Mouse (Mus musculus): ENCODE measurements at regions not wholly inside any gene's neighbourhood (a gene's known extent, or its start where the extent isn't known, plus 50 kb on each side); places are given as distances from the start of the nearest gene placed in this dataset.

DNA sequence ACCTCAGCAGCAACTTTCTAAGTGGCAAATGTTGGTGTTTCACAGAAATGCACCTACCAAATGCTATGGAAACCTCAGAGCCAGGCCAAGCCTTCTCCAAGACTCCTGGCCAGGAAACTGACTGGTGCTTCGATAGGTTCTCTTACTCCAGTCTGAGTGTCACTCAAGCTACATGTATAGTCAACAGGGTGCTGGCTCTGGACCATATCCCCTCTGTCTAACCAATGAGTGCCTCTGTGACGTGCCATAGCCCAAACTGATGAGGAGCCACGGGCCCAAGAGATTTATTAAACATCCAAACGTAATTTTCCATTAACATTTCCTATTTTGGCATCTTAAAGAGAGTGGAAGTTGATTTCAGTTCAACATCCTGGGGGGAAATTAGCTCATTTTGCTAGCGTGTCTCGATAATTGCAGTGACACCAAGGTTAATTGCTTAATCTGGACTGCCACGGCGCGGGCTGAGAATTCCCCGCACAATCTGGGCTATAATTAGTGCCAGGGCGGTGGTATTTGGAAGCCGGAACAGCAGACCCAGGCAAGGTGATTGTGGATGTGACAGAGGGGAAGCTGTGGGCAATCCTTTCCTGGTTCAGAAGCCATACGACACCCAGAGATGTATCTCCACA lies 94.5 kb upstream of the Zdhhc25 start:
- 57% methylated on average over 13 of the region's 13 CpGs for WGBS
- 0 out of 2 replicates have a peak, but pooled peaks cover 6% of the 10 kb centered on the region for H3K4me1 ChIP-seq

DNA sequence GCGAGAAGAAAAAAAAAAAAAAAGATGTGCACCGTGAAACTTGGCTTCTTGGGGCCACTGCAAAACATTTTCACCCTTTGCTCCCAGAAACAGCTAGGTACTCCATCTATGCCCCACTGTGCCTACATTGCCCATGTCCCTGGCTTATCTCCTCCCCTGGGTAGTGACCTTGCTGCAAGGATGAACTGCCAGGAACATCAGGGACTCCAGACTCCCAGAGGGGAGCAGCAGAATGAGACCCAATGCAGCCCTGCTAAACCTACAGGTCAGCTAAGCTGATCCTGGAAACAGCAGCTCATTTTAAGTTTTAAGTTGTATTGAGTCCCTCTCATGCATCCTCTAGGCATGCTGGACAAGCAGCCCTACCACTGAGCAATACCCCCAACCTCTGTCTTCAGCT lies 92.2 kb upstream of the Zdhhc25 start:
- Histone ChIP-seq H3K4me3 (no peak overlapping the region), H3K27me3 (no peaks in the 10 kb centered on the region), H3K4me1 (0 out of 2 replicates have a peak, but pooled peaks cover 6% of the 10 kb centered on the region), H3K36me3 (ENCODE audit: poor library complexity, severe bottlenecking) (no peaks in the 10 kb centered on the region), H3K27ac (no peak overlapping the region), H3K4me2 (no peak overlapping the region), H3K9ac (no peak overlapping the region), H3K9me3 (replicated peaks) (no peaks in the 10 kb centered on the region)
- ATAC-seq, result no peak
- 79% methylated on average over 2 of the region's 2 CpGs for WGBS

More for the DNA sequence above, 94.5 kb upstream of the Zdhhc25 start:
- no peaks in the 10 kb centered on the region for H3K27me3 ChIP-seq
- no peaks in the 10 kb centered on the region for H3K36me3 ChIP-seq (ENCODE audit: poor library complexity, severe bottlenecking)
- no peak for ATAC-seq
- H3K4me3 ChIP-seq, result no peak overlapping the region
- no peak overlapping the region for H3K27ac ChIP-seq
- H3K9ac ChIP-seq, result no peak overlapping the region
- H3K4me2 ChIP-seq, result no peak overlapping the region
- H3K9me3 ChIP-seq (replicated peaks), result no peaks in the 10 kb centered on the region

DNA sequence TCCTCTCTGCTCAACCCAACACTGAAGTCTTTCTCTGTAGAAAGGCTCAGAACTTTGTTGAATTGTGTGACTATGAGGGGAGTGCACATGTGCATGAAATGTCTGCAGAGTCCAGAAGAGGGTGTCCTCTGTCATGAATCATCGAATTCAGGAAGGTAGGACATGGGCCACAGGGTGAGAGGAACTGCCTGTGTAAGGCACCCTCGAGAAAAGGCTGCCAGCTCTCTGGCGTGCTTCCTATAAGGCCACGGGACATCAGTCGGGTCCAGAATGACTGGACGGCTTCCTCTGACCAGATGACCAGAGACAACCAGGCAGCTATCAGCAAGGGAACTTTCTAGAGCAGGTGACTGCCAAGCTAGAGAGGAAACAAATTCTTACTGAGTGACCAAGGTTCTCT lies 91.1 kb upstream of the Zdhhc25 start:
- ATAC-seq, result no peak
- WGBS, result 93% methylated on average over 6 of the region's 6 CpGs
- no peak overlapping the region for H3K4me2 ChIP-seq
- no peak overlapping the region for H3K9ac ChIP-seq
- H3K27me3 ChIP-seq, result no peaks in the 10 kb centered on the region
- H3K4me1 ChIP-seq, result 0 out of 2 replicates have a peak, but pooled peaks cover 6% of the 10 kb centered on the region
- H3K36me3 ChIP-seq (ENCODE audit: poor library complexity, severe bottlenecking), result no peaks in the 10 kb centered on the region
- no peak overlapping the region for H3K27ac ChIP-seq
- no peaks in the 10 kb centered on the region for H3K9me3 ChIP-seq (replicated peaks)
- no peak overlapping the region for H3K4me3 ChIP-seq

DNA sequence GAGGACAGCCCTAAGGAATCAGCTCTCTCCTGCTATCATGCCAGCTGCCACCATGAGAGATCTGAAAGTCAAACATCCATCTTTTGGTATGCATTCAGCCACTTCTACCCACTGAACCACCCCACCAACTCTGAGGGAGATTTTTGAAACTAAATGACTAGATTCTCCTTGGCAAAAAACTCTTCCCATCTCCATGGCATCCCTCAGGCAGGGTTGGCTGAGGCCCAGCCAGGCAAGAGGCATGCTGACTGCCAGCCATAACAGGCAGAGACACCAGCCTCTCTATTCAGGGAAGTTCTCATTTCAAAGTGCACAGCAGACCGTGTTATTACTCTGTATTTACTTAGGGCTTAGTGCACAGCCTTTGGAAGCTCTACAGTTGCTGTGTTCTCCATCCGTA lies 90.5 kb upstream of the Zdhhc25 start:
- no peak overlapping the region for H3K27ac ChIP-seq
- no peak overlapping the region for H3K4me2 ChIP-seq
- ATAC-seq, result no peak
- H3K27me3 ChIP-seq, result no peaks in the 10 kb centered on the region
- 0 out of 2 replicates have a peak, but pooled peaks cover 6% of the 10 kb centered on the region for H3K4me1 ChIP-seq
- H3K36me3 ChIP-seq (ENCODE audit: poor library complexity, severe bottlenecking), result no peaks in the 10 kb centered on the region
- H3K4me3 ChIP-seq, result no peak overlapping the region
- no peaks in the 10 kb centered on the region for H3K9me3 ChIP-seq (replicated peaks)
- no peak overlapping the region for H3K9ac ChIP-seq
- WGBS, result 73% methylated on average over 2 of the region's 2 CpGs

DNA sequence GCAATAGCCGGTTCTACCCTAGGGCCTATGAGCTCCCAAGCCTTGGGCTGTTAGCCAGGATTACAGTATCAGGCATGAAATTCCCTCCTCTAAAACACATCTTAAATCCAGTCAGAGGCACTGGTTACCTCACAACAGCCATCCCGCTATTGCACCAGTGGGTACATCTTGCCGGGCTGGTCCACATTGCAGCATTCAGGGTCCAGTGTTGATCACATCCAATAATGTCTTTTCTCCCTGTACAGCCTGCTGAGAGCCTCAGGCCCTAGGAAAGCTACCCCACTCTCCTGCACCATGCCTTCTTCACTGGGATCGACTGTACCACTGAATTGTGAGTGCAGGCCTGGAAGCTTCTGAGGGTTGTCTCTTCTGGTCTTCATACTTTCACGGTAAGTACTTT lies 86.0 kb upstream of the Zdhhc25 start:
- H3K9ac ChIP-seq, result no peak overlapping the region
- no peaks in the 10 kb centered on the region for H3K4me1 ChIP-seq
- H3K36me3 ChIP-seq (ENCODE audit: poor library complexity, severe bottlenecking), result no peaks in the 10 kb centered on the region
- 93% methylated on average over 5 of the region's 5 CpGs for WGBS
- no peak overlapping the region for H3K4me3 ChIP-seq
- no peaks in the 10 kb centered on the region for H3K27me3 ChIP-seq
- 0 out of 2 replicates have a peak, but pooled peaks cover 2% of the 10 kb centered on the region for H3K9me3 ChIP-seq (replicated peaks)
- no peak overlapping the region for H3K4me2 ChIP-seq
- no peak overlapping the region for H3K27ac ChIP-seq
- ATAC-seq, result no peak

DNA sequence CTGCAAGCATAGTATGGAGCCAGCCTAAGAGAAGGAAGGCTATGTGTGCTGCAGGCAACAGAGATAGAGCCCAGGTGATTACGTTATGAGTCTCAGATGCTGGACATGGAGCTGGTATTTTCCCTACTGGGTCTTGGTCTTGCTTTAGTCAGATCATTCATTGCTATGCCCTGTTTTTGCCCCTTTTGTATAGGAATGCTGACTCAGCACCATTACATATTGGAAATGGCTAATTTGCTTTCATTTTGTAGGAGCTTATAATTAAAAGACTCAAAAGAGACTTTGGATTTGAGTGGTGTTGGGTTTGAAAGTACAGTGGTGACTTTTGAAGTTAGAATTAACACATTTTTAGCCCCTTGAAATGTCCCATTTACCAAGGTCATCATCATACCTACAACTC lies 68.9 kb upstream of the Zdhhc25 start:
- H3K9me3 ChIP-seq (replicated peaks), result peaks cover 10% of the 10 kb centered on the region; the same call in 1 of the 2 replicates
- H3K4me3 ChIP-seq, result no peak overlapping the region
- no peaks in the 10 kb centered on the region for H3K27me3 ChIP-seq
- peaks cover 20% of the 10 kb centered on the region for H3K4me1 ChIP-seq
- ATAC-seq, result no peak
- no peaks in the 10 kb centered on the region for H3K36me3 ChIP-seq (ENCODE audit: poor library complexity, severe bottlenecking)
- H3K27ac ChIP-seq, result no peak overlapping the region
- H3K4me2 ChIP-seq, result no peak overlapping the region
- H3K9ac ChIP-seq, result no peak overlapping the region
- 93% methylated on average over 1 of the region's 1 CpGs for WGBS

DNA sequence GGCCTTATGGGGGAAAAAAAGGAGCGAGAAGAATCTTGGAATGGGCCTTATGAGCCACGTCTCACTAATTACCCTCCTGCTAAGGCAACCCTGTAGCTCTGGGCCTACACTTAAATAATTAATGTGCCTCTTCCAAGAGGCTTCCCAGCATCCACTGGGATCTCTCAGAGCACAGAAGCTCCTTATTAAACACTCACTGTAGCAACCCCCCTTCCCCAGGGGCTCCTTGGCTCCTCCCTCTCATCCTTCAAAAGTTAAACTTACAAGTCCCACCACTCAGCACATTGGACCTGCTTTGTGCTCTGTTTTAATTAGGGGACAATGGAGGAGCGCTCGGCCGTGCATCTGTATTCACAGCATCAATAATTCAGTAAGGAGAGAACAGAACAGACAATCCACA lies 68.1 kb upstream of the Zdhhc25 start:
- no peak overlapping the region for H3K27ac ChIP-seq
- H3K4me1 ChIP-seq, result peaks cover 20% of the 10 kb centered on the region
- peaks cover 10% of the 10 kb centered on the region; the same call in 1 of the 2 replicates for H3K9me3 ChIP-seq (replicated peaks)
- H3K36me3 ChIP-seq (ENCODE audit: poor library complexity, severe bottlenecking), result no peaks in the 10 kb centered on the region
- 20% methylated on average over 5 of the region's 5 CpGs for WGBS
- H3K9ac ChIP-seq, result no peak overlapping the region
- H3K4me3 ChIP-seq, result no peak overlapping the region
- no peak for ATAC-seq
- no peak overlapping the region for H3K4me2 ChIP-seq
- no peaks in the 10 kb centered on the region for H3K27me3 ChIP-seq

DNA sequence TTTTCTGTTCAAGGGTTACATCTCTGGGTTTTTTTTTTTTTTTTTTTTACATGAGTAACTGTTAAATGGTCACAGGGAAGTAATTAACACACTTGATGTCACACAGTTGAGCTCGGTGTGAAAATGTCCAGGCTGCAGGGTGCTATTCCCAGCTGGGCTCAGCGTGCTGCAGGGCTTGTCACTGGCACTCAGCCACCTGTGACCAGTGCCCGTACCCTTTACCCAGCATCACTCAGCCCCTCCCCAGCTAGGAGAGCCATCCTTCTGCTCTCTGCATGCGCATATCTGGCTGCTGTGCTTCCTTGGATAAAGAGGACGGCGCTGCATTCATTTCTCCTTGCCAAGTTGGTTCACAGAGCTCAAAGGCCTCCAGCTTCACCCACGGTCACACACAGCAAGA lies 66.7 kb upstream of the Zdhhc25 start:
- Histone ChIP-seq H3K9ac (no peak overlapping the region), H3K27me3 (no peaks in the 10 kb centered on the region), H3K9me3 (replicated peaks) (peaks cover 10% of the 10 kb centered on the region; the same call in 1 of the 2 replicates), H3K27ac (no peak overlapping the region), H3K36me3 (ENCODE audit: poor library complexity, severe bottlenecking) (no peaks in the 10 kb centered on the region), H3K4me2 (no peak overlapping the region), H3K4me1 (peaks cover 20% of the 10 kb centered on the region), H3K4me3 (no peak overlapping the region)
- no peak for ATAC-seq
- WGBS, result 49% methylated on average over 7 of the region's 7 CpGs

DNA sequence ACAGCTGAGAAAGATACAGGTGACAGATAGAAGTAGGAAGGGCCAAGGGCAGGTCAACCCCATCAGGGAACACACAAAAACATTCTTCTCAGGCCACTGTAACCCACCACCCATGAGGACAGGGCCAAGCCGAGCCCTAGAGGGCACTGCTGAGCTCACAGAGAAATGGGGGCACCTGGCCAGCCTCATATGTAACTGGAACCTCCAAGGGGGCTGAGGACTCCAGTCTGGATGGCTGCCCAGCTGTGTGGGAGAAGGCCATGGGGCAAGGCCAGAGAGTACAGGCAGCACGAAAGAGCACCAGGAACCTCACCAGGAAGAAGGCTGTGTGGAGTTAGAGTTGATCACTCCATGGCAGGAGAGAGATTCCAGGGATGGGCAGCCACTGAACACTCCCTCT lies 64.6 kb upstream of the Zdhhc25 start:
- Histone ChIP-seq H3K4me3 (no peak overlapping the region), H3K9ac (no peak overlapping the region), H3K36me3 (ENCODE audit: poor library complexity, severe bottlenecking) (no peaks in the 10 kb centered on the region), H3K4me1 (peaks cover 20% of the 10 kb centered on the region), H3K27me3 (no peaks in the 10 kb centered on the region), H3K4me2 (no peak overlapping the region), H3K9me3 (replicated peaks) (peaks cover 4% of the 10 kb centered on the region; the same call in 1 of the 2 replicates), H3K27ac (no peak overlapping the region)
- ATAC-seq, result no peak
- 84% methylated on average over 2 of the region's 2 CpGs for WGBS

DNA sequence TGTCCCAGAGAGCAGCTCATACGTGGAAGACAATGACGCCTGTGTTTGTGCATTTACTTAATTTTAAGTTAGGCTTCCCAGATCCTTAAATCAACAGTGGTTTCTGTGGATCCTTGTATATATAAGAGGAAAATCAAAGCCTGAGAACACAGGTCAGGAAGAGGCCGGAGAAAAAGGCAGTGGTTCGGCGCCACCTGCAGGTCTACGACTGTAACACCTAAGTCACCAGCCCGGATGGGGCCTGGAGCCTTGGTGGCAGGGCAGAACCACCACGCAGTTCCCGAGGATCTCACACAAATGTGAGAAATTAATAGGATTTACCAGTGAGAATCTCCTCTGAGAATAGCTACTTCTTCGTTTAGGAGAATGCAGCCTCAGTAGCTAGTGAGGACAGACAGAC lies 62.9 kb upstream of the Zdhhc25 start:
- ATAC-seq, result 0 out of 2 replicates have a peak, but pooled peaks have one; percentile 55
- no peak overlapping the region for H3K27ac ChIP-seq

DNA sequence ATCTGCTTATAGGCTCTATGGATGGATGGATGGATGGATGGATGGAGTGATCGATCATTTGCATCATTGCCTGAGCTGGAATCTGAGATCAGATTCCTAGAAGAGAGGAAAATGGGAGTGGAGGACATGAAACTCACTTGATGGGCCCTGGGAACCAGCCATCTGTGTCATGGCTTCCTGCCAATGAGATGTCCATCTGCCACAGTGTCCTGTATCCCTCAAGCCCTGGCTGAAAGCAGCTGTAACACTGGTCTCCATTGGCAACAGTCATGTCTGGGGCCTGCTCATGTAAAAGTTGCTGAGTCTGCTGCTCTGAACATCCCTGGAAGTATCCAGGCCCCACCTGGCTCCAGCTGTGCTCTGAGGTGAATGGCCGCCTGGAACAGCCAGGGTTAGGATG lies 57.5 kb upstream of the Zdhhc25 start:
- no peak overlapping the region for H3K4me3 ChIP-seq
- no peaks in the 10 kb centered on the region for H3K27me3 ChIP-seq
- H3K9ac ChIP-seq, result no peak overlapping the region
- 0 out of 2 replicates have a peak, but pooled peaks cover 9% of the 10 kb centered on the region for H3K9me3 ChIP-seq (replicated peaks)
- H3K4me2 ChIP-seq, result no peak overlapping the region
- H3K36me3 ChIP-seq (ENCODE audit: poor library complexity, severe bottlenecking), result no peaks in the 10 kb centered on the region
- peaks cover 4% of the 10 kb centered on the region; the same call in 1 of the 2 replicates for H3K4me1 ChIP-seq
- H3K27ac ChIP-seq, result no peak overlapping the region
- 67% methylated on average over 2 of the region's 2 CpGs for WGBS
- no peak for ATAC-seq

More for the DNA sequence above, 62.9 kb upstream of the Zdhhc25 start:
- Histone ChIP-seq H3K27me3 (no peaks in the 10 kb centered on the region), H3K9ac (no peak overlapping the region), H3K4me1 (peaks cover 14% of the 10 kb centered on the region), H3K4me3 (no peak overlapping the region), H3K36me3 (ENCODE audit: poor library complexity, severe bottlenecking) (no peaks in the 10 kb centered on the region), H3K9me3 (replicated peaks) (no peaks in the 10 kb centered on the region), H3K4me2 (no peak overlapping the region)
- 20% methylated on average over 10 of the region's 10 CpGs for WGBS

DNA sequence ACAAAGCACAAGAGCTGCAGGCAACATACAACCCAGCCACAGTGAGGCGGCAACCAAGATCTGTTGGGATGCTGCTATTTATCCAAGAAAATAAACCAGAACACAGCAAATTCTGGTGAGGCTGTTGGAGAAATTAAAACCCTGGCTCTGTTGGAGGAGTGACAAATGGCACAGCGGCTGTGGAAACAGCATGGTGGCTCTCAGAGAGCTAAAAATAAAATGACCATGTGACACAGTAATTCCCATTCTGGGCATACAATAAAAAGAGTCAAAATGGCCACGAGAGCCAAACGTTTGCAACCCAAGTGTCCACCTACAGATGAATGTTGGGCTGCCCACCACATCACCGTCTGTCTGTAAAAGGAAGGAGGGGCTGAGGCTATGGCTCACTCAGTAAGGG lies 55.9 kb upstream of the Zdhhc25 start:
- no peaks in the 10 kb centered on the region for H3K36me3 ChIP-seq (ENCODE audit: poor library complexity, severe bottlenecking)
- H3K9me3 ChIP-seq (replicated peaks), result 0 out of 2 replicates have a peak, but pooled peaks cover 9% of the 10 kb centered on the region
- no peak overlapping the region for H3K27ac ChIP-seq
- 83% methylated on average over 5 of the region's 5 CpGs for WGBS
- H3K4me1 ChIP-seq, result peaks cover 4% of the 10 kb centered on the region; the same call in 1 of the 2 replicates
- H3K9ac ChIP-seq, result no peak overlapping the region
- H3K27me3 ChIP-seq, result no peaks in the 10 kb centered on the region
- H3K4me2 ChIP-seq, result no peak overlapping the region
- H3K4me3 ChIP-seq, result no peak overlapping the region
- no peak for ATAC-seq

DNA sequence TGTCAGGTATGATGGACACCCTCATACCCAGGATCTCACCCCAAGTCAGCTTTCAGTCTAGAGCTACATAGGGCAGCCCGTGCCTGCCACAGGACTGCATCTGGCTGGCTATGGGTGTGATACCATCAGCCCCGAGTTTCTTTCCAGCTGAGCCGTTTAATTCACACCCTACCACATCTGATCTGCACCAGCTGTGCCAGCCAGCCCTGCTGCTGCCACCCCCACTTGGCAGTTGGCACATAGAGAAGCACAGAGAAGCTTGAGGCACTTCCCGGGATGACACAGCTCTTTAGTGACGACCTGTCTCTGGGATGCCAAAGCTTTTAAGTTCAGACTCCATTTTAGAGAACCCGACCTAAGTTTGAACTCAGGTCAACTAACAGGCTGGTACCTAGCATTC lies 51.8 kb upstream of the Zdhhc25 start:
- WGBS, result 65% methylated on average over 6 of the region's 6 CpGs
- Histone ChIP-seq H3K4me2 (no peak overlapping the region), H3K4me1 (no peaks in the 10 kb centered on the region), H3K27me3 (0 out of 2 replicates have a peak, but pooled peaks cover 2% of the 10 kb centered on the region), H3K27ac (no peak overlapping the region), H3K9ac (no peak overlapping the region), H3K4me3 (no peak overlapping the region), H3K9me3 (replicated peaks) (0 out of 2 replicates have a peak, but pooled peaks cover 9% of the 10 kb centered on the region), H3K36me3 (ENCODE audit: poor library complexity, severe bottlenecking) (no peaks in the 10 kb centered on the region)
- no peak for ATAC-seq
